Mouse (Mus musculus) heart, postnatal 0 days (tissue): ENCODE measurements around the gene Tmem59.

Source experiments
- CTCF ChIP-seq: IDR thresholded peaks from 2 replicates; pipeline ENCODE4 v1.5.1; 2016; ENCODE audit warnings: antibody characterized with exemption, control low read depth, low read depth
- EP300 ChIP-seq: IDR thresholded peaks from 2 replicates; pipeline ENCODE4 v1.6.1; 2016; ENCODE audit warnings: antibody characterized with exemption, low read depth

DNA sequence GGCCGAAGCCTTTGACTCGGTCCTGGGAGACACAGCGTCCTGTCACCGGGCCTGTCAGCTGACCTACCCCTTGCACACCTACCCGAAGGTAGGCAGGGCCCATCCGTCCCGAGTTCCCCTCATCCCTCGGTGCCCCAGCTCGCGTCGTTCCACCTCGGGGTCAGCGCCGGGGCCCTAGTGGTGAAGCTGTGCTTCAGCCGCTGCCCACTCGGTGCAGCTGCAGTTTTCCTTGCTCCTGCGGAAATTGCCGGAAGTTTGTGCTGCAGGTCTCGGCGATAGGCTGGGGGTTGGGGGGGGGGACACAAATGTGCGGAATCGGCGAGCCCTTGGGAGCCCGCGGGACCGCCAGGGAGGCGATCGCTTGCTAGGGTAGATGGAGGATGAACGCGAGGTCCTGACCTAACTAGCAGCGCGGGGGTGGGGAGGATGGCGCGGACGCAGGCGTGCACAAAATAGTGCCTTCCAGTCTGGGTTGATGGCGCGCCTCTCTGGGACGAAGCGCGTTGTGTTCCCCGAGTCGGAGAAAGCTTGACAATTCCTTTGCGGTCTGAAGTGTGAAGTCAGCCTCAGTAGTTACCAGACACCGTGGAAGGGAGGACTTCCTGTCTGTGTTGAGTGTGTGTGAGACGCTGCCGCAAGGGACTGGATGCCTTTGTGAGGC is 761 bp downstream of the Tmem59 start, which contains the start of gene Tceanc2:
- no peak; the same call in 1 of the 2 replicates for TF ChIP-seq CTCF
- no peak for TF ChIP-seq EP300
